Mouse (Mus musculus): Measurements from ENCODE around the gene Slc1a2. TPM values are rescaled to one million over a fixed set of nuclear protein-coding genes. Genes with fewer than 3 reads are reported as not detected.

Gene Slc1a2
- polyA plus RNA-seq, 1 experiment from 2014 or later = 0.81 TPM

DNA sequence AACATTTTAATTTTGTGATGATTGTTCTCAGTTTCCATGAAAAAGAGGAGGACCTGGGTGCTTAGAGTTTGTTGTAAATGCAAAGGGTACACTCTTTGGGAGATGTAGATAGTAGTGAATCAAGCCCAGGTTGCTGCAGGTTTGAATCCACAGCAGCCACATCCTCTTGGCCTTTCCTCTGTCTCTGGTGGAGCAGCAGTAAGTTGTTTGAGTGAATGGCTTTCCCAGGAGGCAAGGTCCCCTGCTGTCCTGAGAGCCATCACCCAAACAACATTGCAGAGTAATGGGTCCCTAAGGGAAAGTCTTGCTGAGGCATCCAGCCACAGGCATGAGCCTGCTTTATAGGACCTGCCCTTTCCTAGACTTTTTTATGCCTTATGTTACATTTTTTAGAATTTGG lies 37.1 kb downstream of the Slc1a2 start:
- Histone ChIP-seq H3K27ac (peak overlapping the region; percentile 29; the same call in 1 of the 2 replicates), H3K27me3 (no peaks in the 10 kb centered on the region), H3K9me3 (0 out of 2 replicates have a peak, but pooled peaks cover 4% of the 10 kb centered on the region), H3K36me3 (no peaks in the 10 kb centered on the region), H3K9ac (no peak overlapping the region), H3K4me3 (no peak overlapping the region), H3K4me1 (peaks cover 10% of the 10 kb centered on the region), H3K4me2 (no peak overlapping the region)
- ATAC-seq (ENCODE audit: insufficient number of reproducible peaks, insufficient read depth, low FRiP score, low TSS enrichment, low read depth) = no peak

DNA sequence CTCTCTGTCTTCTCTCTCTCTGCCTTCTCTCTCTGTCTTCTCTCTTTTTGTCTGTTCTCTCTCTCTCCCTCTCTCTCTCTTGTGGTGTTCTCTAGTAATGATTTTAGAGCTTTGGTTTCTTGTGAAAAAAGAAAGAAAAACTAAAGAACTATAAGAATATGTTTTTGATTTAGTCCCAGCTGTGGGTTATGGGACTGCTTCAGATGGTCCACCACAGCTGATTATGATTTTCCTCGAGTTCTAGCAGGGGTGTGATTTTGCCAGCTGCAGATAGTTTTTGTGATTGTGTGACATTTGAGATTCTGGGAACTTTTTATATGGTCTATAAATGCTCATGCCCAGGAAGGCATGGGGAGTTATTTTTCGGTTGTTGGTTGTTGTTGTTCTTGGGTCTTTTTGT lies 39.3 kb downstream of the Slc1a2 start:
- Histone ChIP-seq H3K4me2 (no peak overlapping the region), H3K36me3 (no peaks in the 10 kb centered on the region), H3K4me1 (peaks cover 10% of the 10 kb centered on the region), H3K27me3 (no peaks in the 10 kb centered on the region), H3K27ac (no peak overlapping the region), H3K4me3 (no peak overlapping the region), H3K9me3 (0 out of 2 replicates have a peak, but pooled peaks cover 4% of the 10 kb centered on the region), H3K9ac (no peak overlapping the region)
- no peak for ATAC-seq (ENCODE audit: insufficient number of reproducible peaks, insufficient read depth, low FRiP score, low TSS enrichment, low read depth)
- WGBS = 23% methylated on average over 2 of the region's 2 CpGs

DNA sequence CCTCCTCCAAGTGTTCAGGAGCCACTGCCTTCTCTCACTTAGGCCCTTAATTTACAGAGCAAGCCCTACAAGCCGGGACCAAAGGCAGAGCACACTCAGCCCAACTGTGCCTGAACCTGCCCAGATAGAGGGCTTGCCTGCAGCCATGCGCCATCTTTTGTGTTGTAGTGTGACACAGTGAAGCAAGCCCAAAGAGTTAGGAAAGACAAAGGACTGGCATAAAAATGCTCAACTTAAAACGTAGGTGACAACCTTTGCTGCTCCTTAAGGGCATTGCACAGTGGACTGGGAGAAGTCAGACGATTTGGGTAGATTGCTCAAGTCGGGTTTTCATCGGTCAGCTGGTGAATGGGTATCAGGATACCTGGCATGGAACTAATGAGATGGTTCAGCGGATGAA lies 41.5 kb downstream of the Slc1a2 start:
- H3K36me3 ChIP-seq = no peaks in the 10 kb centered on the region
- no peak overlapping the region for H3K4me2 ChIP-seq
- H3K9me3 ChIP-seq = 0 out of 2 replicates have a peak, but pooled peaks cover 4% of the 10 kb centered on the region
- H3K27ac ChIP-seq = no peak overlapping the region
- ATAC-seq (ENCODE audit: insufficient number of reproducible peaks, insufficient read depth, low FRiP score, low TSS enrichment, low read depth) = no peak
- no peak overlapping the region for H3K4me3 ChIP-seq
- H3K27me3 ChIP-seq = no peaks in the 10 kb centered on the region
- H3K9ac ChIP-seq = no peak overlapping the region
- WGBS = 89% methylated on average over 7 of the region's 7 CpGs
- H3K4me1 ChIP-seq = no peaks in the 10 kb centered on the region

DNA sequence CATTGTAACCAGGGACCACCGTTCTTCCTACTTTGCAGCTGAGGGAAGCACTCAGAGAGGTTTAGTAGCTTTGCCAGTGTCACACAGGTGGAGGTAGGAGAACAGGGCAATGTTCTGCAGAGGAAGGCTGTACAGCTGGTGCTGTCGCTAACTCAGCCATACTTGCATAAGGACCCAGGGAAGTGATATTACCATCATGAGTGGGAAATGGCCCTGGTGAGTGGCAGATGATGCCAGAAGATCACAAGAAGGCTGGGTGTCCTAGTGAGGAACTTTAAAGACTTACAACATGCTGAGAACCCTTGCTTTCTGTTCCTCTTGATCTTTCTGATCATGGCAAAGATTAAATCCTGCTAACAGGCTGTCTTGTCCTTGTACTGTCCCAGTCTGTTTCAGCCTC lies 42.2 kb downstream of the Slc1a2 start:
- no peak for ATAC-seq (ENCODE audit: insufficient number of reproducible peaks, insufficient read depth, low FRiP score, low TSS enrichment, low read depth)
- Histone ChIP-seq H3K4me3 (no peak overlapping the region), H3K4me2 (no peak overlapping the region), H3K27me3 (no peaks in the 10 kb centered on the region), H3K4me1 (no peaks in the 10 kb centered on the region), H3K9me3 (0 out of 2 replicates have a peak, but pooled peaks cover 4% of the 10 kb centered on the region), H3K9ac (no peak overlapping the region), H3K36me3 (no peaks in the 10 kb centered on the region), H3K27ac (no peak overlapping the region)
- 80% methylated on average over 2 of the region's 2 CpGs for WGBS

DNA sequence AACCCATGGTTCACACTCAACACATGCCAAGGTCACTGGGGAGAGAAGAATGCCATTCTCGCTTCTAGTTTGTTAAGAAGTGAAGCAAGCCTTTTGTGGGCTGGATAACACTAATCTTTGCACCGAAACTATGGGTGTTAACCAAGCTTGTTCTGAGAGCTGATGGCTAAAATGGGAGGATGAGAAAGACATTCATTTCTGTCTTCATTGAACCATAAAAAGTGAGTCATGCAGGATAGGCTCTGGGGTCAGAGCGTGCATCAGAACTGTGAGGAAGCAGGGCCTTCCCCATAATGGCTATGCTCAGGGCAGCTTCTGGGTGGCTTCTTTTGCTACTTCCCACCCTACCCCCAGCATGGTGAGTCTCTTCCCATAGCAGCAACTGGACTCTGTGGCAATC lies 42.9 kb downstream of the Slc1a2 start:
- Histone ChIP-seq H3K9me3 (0 out of 2 replicates have a peak, but pooled peaks cover 4% of the 10 kb centered on the region), H3K36me3 (no peaks in the 10 kb centered on the region), H3K9ac (no peak overlapping the region), H3K4me1 (no peaks in the 10 kb centered on the region), H3K27me3 (no peaks in the 10 kb centered on the region), H3K27ac (no peak overlapping the region), H3K4me2 (no peak overlapping the region), H3K4me3 (no peak overlapping the region)
- ATAC-seq (ENCODE audit: insufficient number of reproducible peaks, insufficient read depth, low FRiP score, low TSS enrichment, low read depth) = no peak
- WGBS = 94% methylated on average over 3 of the region's 3 CpGs

DNA sequence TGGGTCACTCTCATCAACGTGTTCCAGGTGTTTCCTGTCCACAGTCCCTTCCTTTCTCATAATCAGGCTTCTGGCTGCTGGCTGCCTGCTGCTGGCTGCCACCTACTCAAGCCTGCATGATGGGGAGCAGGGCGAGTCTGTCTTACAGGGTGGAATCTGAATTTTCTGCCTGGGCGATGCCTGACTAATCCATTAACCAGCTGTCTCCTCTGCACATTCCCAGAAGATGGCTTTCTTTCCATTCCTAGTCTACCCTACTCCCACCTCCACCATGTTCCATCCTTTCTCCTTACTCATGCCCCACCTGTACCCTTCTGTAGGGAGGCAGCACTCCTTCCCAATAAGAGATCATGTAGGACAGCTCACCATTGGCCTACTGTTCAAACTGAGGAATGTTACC lies 45.1 kb downstream of the Slc1a2 start:
- H3K4me3 ChIP-seq = no peak overlapping the region
- H3K9ac ChIP-seq = no peak overlapping the region
- no peak overlapping the region for H3K4me2 ChIP-seq
- no peak overlapping the region for H3K27ac ChIP-seq
- WGBS = 63% methylated on average over 3 of the region's 3 CpGs
- no peaks in the 10 kb centered on the region for H3K27me3 ChIP-seq
- no peaks in the 10 kb centered on the region for H3K4me1 ChIP-seq
- no peaks in the 10 kb centered on the region for H3K36me3 ChIP-seq
- H3K9me3 ChIP-seq = 0 out of 2 replicates have a peak, but pooled peaks cover 4% of the 10 kb centered on the region
- ATAC-seq (ENCODE audit: insufficient number of reproducible peaks, insufficient read depth, low FRiP score, low TSS enrichment, low read depth) = no peak

DNA sequence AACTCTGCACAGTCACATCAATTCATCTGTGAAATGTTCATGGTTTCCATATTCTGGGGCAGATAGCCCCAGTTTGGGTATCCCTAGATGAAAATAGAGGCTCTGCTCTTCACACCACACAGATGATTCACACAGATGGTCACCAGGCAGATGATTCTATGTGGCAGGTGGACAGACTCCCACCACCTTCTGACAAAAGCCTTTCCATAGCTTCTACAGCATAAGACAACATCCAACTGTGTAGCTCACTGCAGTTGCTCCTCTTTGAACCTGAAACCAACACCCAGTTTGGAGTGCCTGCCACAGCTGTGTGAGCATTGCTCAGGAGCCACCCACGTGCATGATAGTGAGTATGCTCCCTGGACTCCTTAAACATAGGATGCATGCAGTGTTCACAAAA lies 46.3 kb downstream of the Slc1a2 start:
- ATAC-seq (ENCODE audit: insufficient number of reproducible peaks, insufficient read depth, low FRiP score, low TSS enrichment, low read depth) = no peak
- no peaks in the 10 kb centered on the region for H3K36me3 ChIP-seq
- H3K27me3 ChIP-seq = no peaks in the 10 kb centered on the region
- no peak overlapping the region for H3K4me2 ChIP-seq
- H3K4me3 ChIP-seq = no peak overlapping the region
- 69% methylated on average over 1 of the region's 1 CpGs for WGBS
- no peaks in the 10 kb centered on the region for H3K4me1 ChIP-seq
- no peak overlapping the region for H3K27ac ChIP-seq
- H3K9me3 ChIP-seq = 0 out of 2 replicates have a peak, but pooled peaks cover 4% of the 10 kb centered on the region
- no peak overlapping the region for H3K9ac ChIP-seq

DNA sequence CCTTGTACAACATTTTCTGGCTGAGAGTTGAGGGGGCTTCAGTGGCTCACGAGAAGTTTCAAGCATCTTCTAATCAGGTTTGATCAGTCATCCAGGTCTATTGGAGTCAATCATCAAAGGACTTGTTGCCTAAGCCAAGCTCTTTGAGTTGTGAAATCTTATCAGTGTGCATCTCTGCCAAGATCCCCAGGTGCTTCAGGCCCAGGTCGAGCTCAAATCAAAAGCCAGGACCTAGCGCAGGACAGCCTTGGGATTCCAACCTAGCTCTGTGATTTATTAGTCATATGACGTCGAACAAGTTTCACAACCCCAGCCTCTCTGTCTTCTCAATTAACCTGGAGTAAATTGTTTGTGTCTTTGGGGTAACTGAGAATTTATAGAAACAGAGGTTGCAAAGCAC lies 53.1 kb downstream of the Slc1a2 start:
- no peaks in the 10 kb centered on the region for H3K36me3 ChIP-seq
- H3K4me3 ChIP-seq = no peak overlapping the region
- H3K27ac ChIP-seq = no peak overlapping the region
- no peaks in the 10 kb centered on the region for H3K27me3 ChIP-seq
- 73% methylated on average over 5 of the region's 5 CpGs for WGBS
- ATAC-seq (ENCODE audit: insufficient number of reproducible peaks, insufficient read depth, low FRiP score, low TSS enrichment, low read depth) = no peak
- H3K4me2 ChIP-seq = no peak overlapping the region
- H3K9me3 ChIP-seq = no peaks in the 10 kb centered on the region
- no peak overlapping the region for H3K9ac ChIP-seq
- H3K4me1 ChIP-seq = no peaks in the 10 kb centered on the region

DNA sequence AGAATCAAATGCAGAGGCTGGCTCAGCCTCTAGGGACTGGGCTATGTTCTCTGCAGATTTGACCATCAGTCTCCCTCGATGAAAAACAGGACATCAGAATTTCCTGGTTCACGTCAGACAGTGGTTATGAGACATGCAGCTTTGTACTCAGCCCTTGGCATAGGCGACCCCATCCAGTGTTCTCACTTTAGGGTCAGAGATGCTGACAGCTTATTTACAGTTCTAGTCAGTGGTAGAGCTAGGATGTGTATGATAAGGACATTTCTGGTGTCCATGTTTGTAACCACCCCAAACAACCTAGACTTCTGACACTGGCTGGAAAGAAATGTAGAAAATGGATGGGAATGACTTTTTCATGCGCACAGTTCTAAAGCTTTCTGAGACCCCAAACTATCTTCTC lies 53.6 kb downstream of the Slc1a2 start:
- WGBS = 74% methylated on average over 4 of the region's 4 CpGs

DNA sequence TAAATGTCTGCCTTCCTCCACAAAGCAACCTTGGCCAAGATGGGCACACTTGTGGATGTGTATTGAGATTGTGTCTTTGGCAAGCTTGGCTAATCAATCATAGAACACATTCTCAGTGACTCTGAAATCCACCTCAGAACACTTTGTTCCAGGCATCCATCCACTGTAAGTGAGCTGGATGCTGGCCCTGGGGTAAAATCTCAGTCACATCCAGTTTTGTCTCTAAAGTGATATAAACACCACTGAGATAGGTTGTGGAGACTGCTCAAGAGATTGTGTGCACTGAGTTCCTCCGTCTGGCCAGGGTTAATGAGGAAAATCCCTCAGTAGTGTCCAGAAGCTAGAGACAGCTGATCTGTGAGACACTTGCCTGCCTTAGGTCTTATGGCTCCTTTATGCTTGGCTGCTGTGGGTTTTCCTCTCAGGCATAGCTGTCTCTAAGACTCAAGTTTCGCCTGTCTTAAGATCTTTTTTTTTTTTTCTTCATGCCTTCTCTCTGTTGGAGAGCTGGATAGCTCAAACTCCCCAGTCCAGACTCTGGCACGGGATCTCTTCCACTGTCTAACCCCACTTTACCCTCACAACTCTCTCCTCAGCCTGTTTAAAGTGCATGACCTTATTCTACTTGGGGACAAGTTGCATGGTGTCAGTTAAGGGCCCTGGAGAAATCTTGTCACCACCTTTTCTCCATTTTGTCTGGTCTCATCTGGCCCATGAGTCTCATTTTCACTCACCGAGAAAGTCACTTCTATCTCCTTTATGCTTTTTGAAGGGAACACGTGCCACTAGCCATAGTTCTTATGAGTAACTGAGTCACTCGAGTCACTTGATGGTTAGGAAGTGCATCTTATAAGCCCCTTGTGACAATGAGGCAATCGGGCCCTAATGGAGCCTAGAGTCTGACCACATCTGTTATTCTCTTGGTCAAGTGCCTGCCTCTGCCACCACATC lies 54.5 kb downstream of the Slc1a2 start:
- Histone ChIP-seq H3K36me3 (no peaks in the 10 kb centered on the region), H3K4me2 (no peak overlapping the region), H3K4me1 (no peaks in the 10 kb centered on the region), H3K4me3 (no peak overlapping the region), H3K9ac (no peak overlapping the region), H3K9me3 (no peaks in the 10 kb centered on the region), H3K27ac (no peak overlapping the region), H3K27me3 (no peaks in the 10 kb centered on the region)
- 72% methylated on average over 7 of the region's 7 CpGs for WGBS
- no peak for ATAC-seq (ENCODE audit: insufficient number of reproducible peaks, insufficient read depth, low FRiP score, low TSS enrichment, low read depth)

More for the DNA sequence above, 53.6 kb downstream of the Slc1a2 start:
- ATAC-seq (ENCODE audit: insufficient number of reproducible peaks, insufficient read depth, low FRiP score, low TSS enrichment, low read depth) = no peak
- Histone ChIP-seq H3K36me3 (no peaks in the 10 kb centered on the region), H3K4me3 (no peak overlapping the region), H3K4me2 (no peak overlapping the region), H3K27me3 (no peaks in the 10 kb centered on the region), H3K27ac (no peak overlapping the region), H3K4me1 (no peaks in the 10 kb centered on the region), H3K9ac (no peak overlapping the region), H3K9me3 (no peaks in the 10 kb centered on the region)

DNA sequence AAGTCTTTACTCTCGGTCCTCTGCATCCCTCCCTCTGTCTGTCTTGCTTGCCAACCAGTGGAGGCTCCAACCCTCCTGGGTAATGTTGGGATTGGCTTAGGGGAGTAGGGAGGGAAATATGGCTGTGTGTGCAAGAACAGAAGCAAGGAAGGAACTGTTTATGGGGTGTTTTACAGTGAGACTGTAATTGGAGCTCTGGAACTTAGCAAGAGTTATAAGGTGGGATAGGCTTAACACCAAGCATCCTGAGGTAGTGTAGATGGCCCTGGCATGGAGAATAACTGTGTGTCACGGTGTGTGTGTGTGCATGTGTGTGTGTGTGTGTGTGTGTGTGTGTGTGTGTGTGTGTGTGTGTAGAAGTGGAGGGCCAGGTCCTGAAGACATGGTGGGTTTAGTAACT lies 55.9 kb downstream of the Slc1a2 start:
- Histone ChIP-seq H3K9ac (no peak overlapping the region), H3K27ac (no peak overlapping the region), H3K27me3 (no peaks in the 10 kb centered on the region), H3K9me3 (no peaks in the 10 kb centered on the region), H3K4me2 (no peak overlapping the region), H3K36me3 (no peaks in the 10 kb centered on the region), H3K4me1 (no peaks in the 10 kb centered on the region), H3K4me3 (no peak overlapping the region)
- 68% methylated on average over 2 of the region's 2 CpGs for WGBS
- ATAC-seq (ENCODE audit: insufficient number of reproducible peaks, insufficient read depth, low FRiP score, low TSS enrichment, low read depth) = no peak

DNA sequence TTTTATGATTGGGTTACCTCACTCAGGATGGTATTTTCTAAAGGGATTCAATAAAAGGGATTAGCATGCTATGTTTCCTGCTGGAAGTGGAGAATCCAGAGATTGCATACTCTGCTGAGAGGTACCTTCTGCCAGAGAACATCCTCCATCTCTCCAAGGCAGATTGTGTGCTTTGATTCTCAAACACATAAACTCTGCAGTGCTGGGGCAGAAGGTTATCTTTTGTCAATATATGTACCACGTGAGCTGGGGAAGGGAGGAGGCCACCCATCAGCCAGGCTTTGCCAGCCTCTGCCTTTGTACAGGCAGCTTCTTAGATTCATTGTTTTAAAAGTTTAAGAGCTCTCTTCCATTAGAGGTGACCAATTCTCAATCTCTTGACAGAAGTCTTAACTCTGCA lies 57.3 kb downstream of the Slc1a2 start:
- no peak for ATAC-seq (ENCODE audit: insufficient number of reproducible peaks, insufficient read depth, low FRiP score, low TSS enrichment, low read depth)
- no peak overlapping the region for H3K27ac ChIP-seq
- H3K9me3 ChIP-seq = no peaks in the 10 kb centered on the region
- H3K4me1 ChIP-seq = no peaks in the 10 kb centered on the region
- H3K36me3 ChIP-seq = no peaks in the 10 kb centered on the region
- no peak overlapping the region for H3K9ac ChIP-seq
- no peak overlapping the region for H3K4me3 ChIP-seq
- WGBS = 68% methylated on average over 1 of the region's 1 CpGs
- H3K27me3 ChIP-seq = no peaks in the 10 kb centered on the region
- H3K4me2 ChIP-seq = no peak overlapping the region

Data from embryonic facial prominence, embryonic 13.5 days (tissue).